Mouse (Mus musculus) heart, adult 2 months (tissue): ENCODE measurements around the gene Iqsec1.

Source experiments
- CTCF ChIP-seq: fragments of 200-600 bp; IDR thresholded peaks from 2 replicates; pipeline ENCODE4 v1.8.1; 2022; ENCODE audit warnings: antibody characterized with exemption, mild to moderate bottlenecking, moderate library complexity
- EP300 ChIP-seq: fragments of 200-500 bp; IDR thresholded peaks from 2 replicates; pipeline ENCODE4 v1.6.1; 2011; ENCODE audit warnings: low read depth, low read length, control low read depth; ENCODE audit not compliant: insufficient read depth
- POLR2A ChIP-seq: fragments of 200-500 bp; IDR thresholded peaks from 2 replicates; pipeline ENCODE4 v1.6.1; 2011; ENCODE audit warnings: mild to moderate bottlenecking, low read depth, low read length, control low read depth; ENCODE audit not compliant: insufficient read depth

DNA sequence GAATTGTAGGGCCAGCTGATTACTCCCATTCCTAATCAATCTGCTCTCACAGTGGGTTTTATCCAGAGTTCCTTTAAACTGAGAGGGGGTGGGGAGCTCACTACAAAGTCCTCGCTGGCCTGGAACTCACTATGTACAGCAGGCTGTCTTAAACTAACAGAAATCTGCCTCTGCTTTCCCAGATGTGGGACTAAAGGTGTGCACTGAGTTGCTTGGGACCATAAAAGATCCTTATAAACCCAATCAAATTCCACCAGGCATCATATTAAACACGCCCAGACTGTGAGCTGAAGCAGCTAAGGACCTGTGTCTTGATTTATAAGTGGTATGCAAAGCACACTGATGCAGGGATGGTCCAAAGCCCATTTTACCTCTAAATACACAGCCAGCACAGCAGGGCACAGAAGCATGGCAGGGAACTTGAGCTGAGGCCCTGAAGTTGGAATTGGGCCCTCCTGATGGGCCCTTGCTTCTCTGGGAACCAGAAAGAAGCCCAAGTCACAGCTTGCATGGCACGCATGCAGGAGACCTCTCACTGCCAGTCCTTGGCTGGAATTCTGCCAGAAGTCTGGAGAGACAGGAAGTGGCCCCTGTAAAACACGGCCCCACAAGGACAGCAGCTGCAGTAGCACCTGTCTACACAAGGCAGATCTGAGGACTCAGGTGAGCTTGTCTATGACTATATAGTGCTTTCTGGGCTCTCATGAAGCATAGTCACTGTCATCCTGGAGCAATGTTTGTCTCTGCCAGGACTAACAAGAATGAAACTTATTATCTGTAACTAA is 68.7 kb downstream of the Iqsec1 start:
- TF ChIP-seq CTCF (no peak), EP300 (no peak), POLR2A (no peak)
